Mouse (Mus musculus) lung, postnatal 25 days (tissue): ENCODE measurements at regions not wholly inside any gene's neighbourhood (a gene's known extent, or its start where the extent isn't known, plus 50 kb on each side); places are given as distances from the start of the nearest gene placed in this dataset.

Source experiments
- DNase-seq: peaks from one replicate; pipeline ENCODE4 v3.0.0; 2022; ENCODE audit warnings: low spot score

DNA sequence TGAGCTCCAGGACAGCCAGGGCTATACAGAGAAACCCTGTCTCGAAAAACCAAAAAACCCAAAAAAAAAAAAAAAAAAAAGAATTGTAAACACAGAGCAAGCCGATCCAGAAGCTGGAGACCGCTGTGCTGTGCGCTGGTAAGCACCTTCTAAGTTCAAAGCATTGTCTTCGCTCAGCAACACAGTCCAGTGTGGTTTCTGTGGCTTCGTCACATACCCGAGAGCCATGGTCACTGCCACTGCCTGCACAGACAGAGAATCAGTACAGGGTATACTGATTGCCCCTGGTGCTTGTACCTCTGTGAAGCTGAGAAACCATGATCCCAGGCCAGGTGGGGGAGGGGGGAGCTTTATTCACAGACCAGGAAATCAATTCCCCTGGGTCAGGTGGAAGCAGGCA, 51.6 kb upstream of the Foxq1 start:
- no peak for DNase-seq

DNA sequence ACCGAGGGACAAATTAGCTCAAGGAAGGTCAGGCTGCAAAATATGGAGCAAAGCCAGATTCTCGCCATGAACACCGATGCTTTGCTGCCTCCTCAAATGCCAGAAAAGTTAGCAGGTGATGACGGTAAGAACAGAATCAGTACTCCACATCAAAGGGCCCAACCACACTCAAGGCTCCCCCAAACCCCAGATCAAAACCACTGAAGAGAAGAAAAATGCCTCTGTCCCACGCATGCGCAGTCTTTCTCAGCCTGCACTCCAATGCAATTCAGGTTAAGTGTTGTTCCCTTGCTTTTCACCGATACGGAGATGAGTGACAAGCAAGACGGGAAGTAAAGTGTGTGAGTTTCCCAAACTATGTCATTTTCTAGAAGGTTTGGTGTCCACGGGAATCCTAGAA, 50.5 kb upstream of the Foxq1 start:
- DNase-seq: no peak
